Mouse (Mus musculus) embryonic facial prominence, embryonic 12.5 days (tissue): ENCODE data around the gene Mfsd13b. TPM values are rescaled to one million over a fixed set of nuclear protein-coding genes. Genes with fewer than 3 reads are reported as not detected.
"Not testable (repeated sequence)": the region's sequence is repeated elsewhere in the genome, so short reads cannot be mapped to it uniquely, and the experiment has no call there.

Experiments
- ATAC-seq: fragments of 200-750 bp; cut with Nextera tagmentation; 2 replicates; pipeline ENCODE4 v1.8.0; 2017; ENCODE audit not compliant: insufficient number of reproducible peaks, insufficient read depth, low FRiP score, low TSS enrichment
- H3K27ac ChIP-seq: fragments of 300-500 bp; sonication (generic); 2 replicates; pipeline ENCODE4 v1.5.1; 2016; ENCODE audit warnings: mild to moderate bottlenecking
- H3K27me3 ChIP-seq: fragments of 300-500 bp; sonication (generic); 2 replicates; pipeline ENCODE4 v1.6.1; 2016; ENCODE audit warnings: mild to moderate bottlenecking, moderate library complexity
- H3K36me3 ChIP-seq: fragments of 300-500 bp; sonication (generic); 2 replicates; pipeline ENCODE4 v1.6.1; 2016; ENCODE audit warnings: mild to moderate bottlenecking
- H3K4me1 ChIP-seq: fragments of 300-500 bp; sonication (generic); 2 replicates; pipeline ENCODE4 v1.6.1; 2016
- H3K4me2 ChIP-seq: fragments of 300-500 bp; sonication (generic); replicated peaks from 2 replicates; pipeline ENCODE4 v1.6.1; 2016; ENCODE audit warnings: mild to moderate bottlenecking, moderate library complexity
- H3K4me3 ChIP-seq: fragments of 300-500 bp; sonication (generic); 2 replicates; pipeline ENCODE4 v1.5.1; 2016; ENCODE audit warnings: mild to moderate bottlenecking
- H3K9ac ChIP-seq: fragments of 300-500 bp; sonication (generic); 2 replicates; pipeline ENCODE4 v1.6.1; 2016; ENCODE audit warnings: mild to moderate bottlenecking, moderate library complexity
- H3K9me3 ChIP-seq: fragments of 300-500 bp; sonication (generic); 2 replicates; pipeline ENCODE4 v1.6.1; 2016; ENCODE audit warnings: mild to moderate bottlenecking, moderate library complexity
- WGBS: fragments of 180-500 bp; shearing (Covaris S2); methylation state at CpG from one replicate; pipeline ENCODE4 v1.1.7; 2016; 5-methylcytosine and 5-hydroxymethylcytosine counted together
- polyA plus RNA-seq: library from polyadenylated mRNA; unstranded; fragments of >200 nt; fragmentation: Nextera tagmentation; extraction: Ambion mirVana; gene quantifications from 2 replicates; pipeline ENCODE4 v1.2.1, GENCODE M21; 2016

The Mfsd13b gene
- polyA plus RNA-seq: 0.45 TPM in 1 of 2 replicates, not detected in the other

- Histone ChIP-seq H3K36me3 (no peaks in the 10 kb centered on the region), H3K9ac (peak within 1 kb of the TSS; percentile 87), H3K27ac (peak within 1 kb of the TSS; percentile 81), H3K4me1 (peaks cover 7% of the 10 kb centered on the region; the same call in 1 of the 2 replicates), H3K4me3 (peak within 1 kb of the TSS; percentile 94), H3K9me3 (no peaks in the 10 kb centered on the region), H3K4me2 (peak within 1 kb of the TSS; percentile 81), H3K27me3 (no peaks in the 10 kb centered on the region)
- peak; percentile 95 for ATAC-seq
- WGBS: under 1% methylated on average over 45 of the region's 46 CpGs
Observed at GRCm38 (mm10) chr7:120982200-120982841, at the start of gene Mfsd13b, which contains the start of gene Cdr2. Gene Mfsd13b, plus strand, starts transcription at chr7:120982509. Gene Cdr2, minus strand, starts transcription at chr7:120982312.

- H3K4me1 ChIP-seq: no peaks in the 10 kb centered on the region
- no peak overlapping the region for H3K4me2 ChIP-seq
- 91% methylated on average over 7 of the region's 7 CpGs for WGBS
- no peak overlapping the region for H3K4me3 ChIP-seq
- no peaks in the 10 kb centered on the region for H3K9me3 ChIP-seq
- ATAC-seq: no peak
- no peak overlapping the region for H3K9ac ChIP-seq
- H3K36me3 ChIP-seq: peaks cover 83% of the 10 kb centered on the region
- H3K27ac ChIP-seq: no peak overlapping the region
- H3K27me3 ChIP-seq: no peaks in the 10 kb centered on the region
Observed at GRCm38 (mm10) chr7:120933110-120933509, 49.2 kb upstream of the Mfsd13b start.

GRCm38 (mm10) chr7:120933680-120934195 lies 48.6 kb upstream of the Mfsd13b start:
- no peaks in the 10 kb centered on the region for H3K27me3 ChIP-seq
- whole genome bisulfite sequencing: 87% methylated on average over 5 of the region's 5 CpGs
- no peaks in the 10 kb centered on the region for H3K4me1 ChIP-seq
- no peak overlapping the region for H3K4me2 ChIP-seq
- H3K9me3 ChIP-seq: no peaks in the 10 kb centered on the region
- ATAC-seq: no peak
- no peak overlapping the region for H3K9ac ChIP-seq
- no peak overlapping the region for H3K27ac ChIP-seq
- H3K36me3 ChIP-seq: peaks cover 83% of the 10 kb centered on the region
- H3K4me3 ChIP-seq: no peak overlapping the region

- ATAC-seq: no peak
- no peak overlapping the region for H3K27ac ChIP-seq
- no peaks in the 10 kb centered on the region for H3K27me3 ChIP-seq
- no peaks in the 10 kb centered on the region for H3K4me1 ChIP-seq
- 45% methylated on average over 5 of the region's 5 CpGs for WGBS
- H3K9ac ChIP-seq: no peak overlapping the region
- H3K4me3 ChIP-seq: no peak overlapping the region
- no peaks in the 10 kb centered on the region for H3K9me3 ChIP-seq
- H3K36me3 ChIP-seq: peaks cover 85% of the 10 kb centered on the region
- H3K4me2 ChIP-seq: no peak overlapping the region
Observed at GRCm38 (mm10) chr7:120934716-120935115, 47.6 kb upstream of the Mfsd13b start.

GRCm38 (mm10) chr7:120936522-120936921 lies 45.8 kb upstream of the Mfsd13b start:
- no peak overlapping the region for H3K27ac ChIP-seq
- H3K27me3 ChIP-seq: no peaks in the 10 kb centered on the region
- H3K4me3 ChIP-seq: no peak overlapping the region
- no peak for ATAC-seq
- H3K36me3 ChIP-seq: peaks cover 87% of the 10 kb centered on the region
- no peak overlapping the region for H3K4me2 ChIP-seq
- no peaks in the 10 kb centered on the region for H3K9me3 ChIP-seq
- 93% methylated on average over 4 of the region's 4 CpGs for WGBS
- H3K9ac ChIP-seq: no peak overlapping the region
- no peaks in the 10 kb centered on the region for H3K4me1 ChIP-seq

- Histone ChIP-seq H3K9me3 (no peaks in the 10 kb centered on the region), H3K4me3 (no peak overlapping the region), H3K36me3 (peaks cover 87% of the 10 kb centered on the region), H3K27ac (no peak overlapping the region), H3K9ac (no peak overlapping the region), H3K4me1 (no peaks in the 10 kb centered on the region), H3K27me3 (no peaks in the 10 kb centered on the region), H3K4me2 (no peak overlapping the region)
- no peak for ATAC-seq
- 91% methylated on average over 9 of the region's 9 CpGs for WGBS
Observed at GRCm38 (mm10) chr7:120938206-120938605, 44.1 kb upstream of the Mfsd13b start.

- Histone ChIP-seq H3K4me3 (no peak overlapping the region), H3K9me3 (no peaks in the 10 kb centered on the region), H3K9ac (no peak overlapping the region), H3K4me1 (no peaks in the 10 kb centered on the region), H3K27ac (no peak overlapping the region), H3K27me3 (no peaks in the 10 kb centered on the region), H3K4me2 (no peak overlapping the region), H3K36me3 (peaks cover 85% of the 10 kb centered on the region)
- WGBS: 90% methylated on average over 11 of the region's 12 CpGs
- no peak for ATAC-seq
Observed at GRCm38 (mm10) chr7:120940343-120940742, 42.0 kb upstream of the Mfsd13b start.

GRCm38 (mm10) chr7:120941214-120941613 lies 41.1 kb upstream of the Mfsd13b start:
- Histone ChIP-seq H3K27ac (no peak overlapping the region), H3K4me2 (no peak overlapping the region), H3K9me3 (no peaks in the 10 kb centered on the region), H3K4me1 (no peaks in the 10 kb centered on the region), H3K4me3 (no peak overlapping the region), H3K9ac (no peak overlapping the region), H3K36me3 (peaks cover 81% of the 10 kb centered on the region), H3K27me3 (no peaks in the 10 kb centered on the region)
- 93% methylated on average over 6 of the region's 6 CpGs for WGBS
- no peak for ATAC-seq

- Histone ChIP-seq H3K4me2 (no peak overlapping the region), H3K9me3 (no peaks in the 10 kb centered on the region), H3K36me3 (peaks cover 73% of the 10 kb centered on the region), H3K4me3 (no peak overlapping the region), H3K27ac (no peak overlapping the region), H3K27me3 (no peaks in the 10 kb centered on the region), H3K9ac (no peak overlapping the region), H3K4me1 (no peaks in the 10 kb centered on the region)
- WGBS: 84% methylated on average over 1 of the region's 1 CpGs
- ATAC-seq: no peak
Observed at GRCm38 (mm10) chr7:120942506-120942905, 39.8 kb upstream of the Mfsd13b start.

GRCm38 (mm10) chr7:120943936-120944509 lies 38.3 kb upstream of the Mfsd13b start:
- WGBS: 83% methylated on average over 5 of the region's 8 CpGs
- H3K4me2 ChIP-seq: no peak overlapping the region
- H3K4me3 ChIP-seq: no peak overlapping the region
- no peaks in the 10 kb centered on the region for H3K9me3 ChIP-seq
- H3K36me3 ChIP-seq: peaks cover 64% of the 10 kb centered on the region
- H3K27me3 ChIP-seq: no peaks in the 10 kb centered on the region
- no peaks in the 10 kb centered on the region for H3K4me1 ChIP-seq
- no peak for ATAC-seq
- no peak overlapping the region for H3K27ac ChIP-seq
- no peak overlapping the region for H3K9ac ChIP-seq

GRCm38 (mm10) chr7:120953591-120953990 lies 28.7 kb upstream of the Mfsd13b start:
- not testable (repeated sequence) for H3K27ac ChIP-seq
- H3K36me3 ChIP-seq: peaks cover 28% of the 10 kb centered on the region
- 88% methylated on average over 7 of the region's 7 CpGs for WGBS

GRCm38 (mm10) chr7:120960116-120960515 lies 22.2 kb upstream of the Mfsd13b start:
- Histone ChIP-seq H3K27me3 (no peaks in the 10 kb centered on the region), H3K27ac (no peak overlapping the region), H3K4me1 (no peaks in the 10 kb centered on the region), H3K4me2 (no peak overlapping the region), H3K36me3 (peaks cover 32% of the 10 kb centered on the region), H3K4me3 (no peak overlapping the region), H3K9ac (no peak overlapping the region), H3K9me3 (no peaks in the 10 kb centered on the region)
- ATAC-seq: no peak
- 74% methylated on average over 2 of the region's 2 CpGs for WGBS

More at GRCm38 (mm10) chr7:120953591-120953990, 28.7 kb upstream of the Mfsd13b start:
- H3K9me3 ChIP-seq, ATAC-seq, H3K27me3 ChIP-seq, H3K4me3 ChIP-seq, H3K4me1 ChIP-seq, H3K9ac ChIP-seq, H3K4me2 ChIP-seq: not testable (repeated sequence)
